Mouse (Mus musculus) MEL (cell line): ENCODE measurements at regions not wholly inside any gene's neighbourhood (a gene's known extent, or its start where the extent isn't known, plus 50 kb on each side); places are given as distances from the start of the nearest gene placed in this dataset.
"Not testable (repeated sequence)": the region's sequence is repeated elsewhere in the genome, so short reads cannot be mapped to it uniquely, and the experiment has no call there.

Source experiments
- DNase-seq: peaks from one replicate; pipeline ENCODE4 v3.0.0; 2011; ENCODE audit warnings: low read depth, low spot score
- H3K27ac ChIP-seq: 2 replicates; pipeline ENCODE4 v1.5.1; 2012; ENCODE audit warnings: low read depth, mild to moderate bottlenecking, control low read depth, low read length, moderate library complexity; ENCODE audit not compliant: control insufficient read depth
- H3K27me3 ChIP-seq, 2 experiments: fragments of 150-350 bp in 1 of 2; sonication (generic) in 1 of 2; 2 replicates each; pipeline ENCODE4 v1.6.1; 2012; ENCODE audit warnings: low read length in 2 of 2, mild to moderate bottlenecking in 2 of 2, improper control_type of control experiment in 1 of 2, moderate library complexity in 1 of 2; ENCODE audit not compliant: insufficient read depth in 2 of 2, control insufficient read depth in 1 of 2
- H3K36me3 ChIP-seq, 2 experiments: 2 replicates each; pipeline ENCODE4 v1.6.1; 2012 to 2014; ENCODE audit warnings: low read length in 2 of 2, improper control_type of control experiment in 1 of 2, inconsistent platforms in 1 of 2, mild to moderate bottlenecking in 1 of 2; ENCODE audit not compliant: insufficient read depth in 2 of 2, control insufficient read depth in 1 of 2
- H3K4me1 ChIP-seq, 2 experiments: fragments of 150-350 bp in 1 of 2; sonication (generic) in 1 of 2; 2 replicates each; pipeline ENCODE4 v1.6.1; 2012; ENCODE audit warnings: low read length in 2 of 2, improper control_type of control experiment in 1 of 2, mild to moderate bottlenecking in 1 of 2; ENCODE audit not compliant: insufficient read depth in 2 of 2, control insufficient read depth in 1 of 2
- H3K4me3 ChIP-seq, 2 experiments: fragments of 150-350 bp in 1 of 2; sonication (generic) in 1 of 2; 2 replicates each; pipeline ENCODE4 v1.5.1; 2012; ENCODE audit warnings: low read depth in 2 of 2, low read length in 2 of 2, mild to moderate bottlenecking in 2 of 2, moderate library complexity in 2 of 2, control low read depth in 1 of 2, improper control_type of control experiment in 1 of 2; ENCODE audit not compliant: control insufficient read depth in 1 of 2, insufficient read depth in 1 of 2
- H3K79me2 ChIP-seq: 2 replicates; pipeline ENCODE4 v1.6.1; 2012; ENCODE audit warnings: mild to moderate bottlenecking, low read length, moderate library complexity; ENCODE audit not compliant: control insufficient read depth, poor library complexity, insufficient read depth
- H3K9ac ChIP-seq: 2 replicates; pipeline ENCODE4 v1.6.1; 2012; ENCODE audit warnings: low read depth, mild to moderate bottlenecking, control low read depth, low read length, moderate library complexity; ENCODE audit not compliant: control insufficient read depth, poor library complexity, severe bottlenecking
- H3K9me3 ChIP-seq: fragments of 150-350 bp; sonication (generic); replicated peaks from 2 replicates; pipeline ENCODE4 v1.6.1; 2012; ENCODE audit warnings: mild to moderate bottlenecking, low read length, improper control_type of control experiment, moderate library complexity; ENCODE audit not compliant: insufficient read depth
- ETS1 ChIP-seq: IDR thresholded peaks from 2 replicates; pipeline ENCODE4 v1.6.1; 2012; ENCODE audit warnings: low read depth, mild to moderate bottlenecking, inconsistent platforms, low read length, improper control_type of control experiment, moderate library complexity
- GABPA ChIP-seq: IDR thresholded peaks from 2 replicates; pipeline ENCODE4 v1.6.1; 2012; ENCODE audit warnings: low read depth, mild to moderate bottlenecking, inconsistent platforms, low read length, improper control_type of control experiment, moderate library complexity
- HCFC1 ChIP-seq: IDR thresholded peaks from 2 replicates; pipeline ENCODE4 v1.6.1; 2012; ENCODE audit warnings: low read depth, mild to moderate bottlenecking, inconsistent platforms, low read length, improper control_type of control experiment, moderate library complexity
- MAFK ChIP-seq: IDR thresholded peaks from 2 replicates; pipeline ENCODE4 v1.6.1; 2011; ENCODE audit warnings: low read depth, mild to moderate bottlenecking, low read length, improper control_type of control experiment, borderline replicate concordance
- MAZ ChIP-seq: IDR thresholded peaks from 2 replicates; pipeline ENCODE4 v1.6.1; 2012; ENCODE audit warnings: low read depth, mild to moderate bottlenecking, inconsistent platforms, low read length, improper control_type of control experiment
- MXI1 ChIP-seq: IDR thresholded peaks from 2 replicates; pipeline ENCODE4 v1.6.1; 2011; ENCODE audit warnings: mild to moderate bottlenecking, low read depth, low read length, improper control_type of control experiment
- MYB ChIP-seq: IDR thresholded peaks from 2 replicates; pipeline ENCODE4 v1.6.1; 2011; ENCODE audit warnings: mild to moderate bottlenecking, low read depth, low read length, improper control_type of control experiment
- MYC ChIP-seq: IDR thresholded peaks from 2 replicates; pipeline ENCODE4 v1.6.1; 2011; ENCODE audit warnings: low read depth, mild to moderate bottlenecking, low read length, improper control_type of control experiment, moderate library complexity
- NRF1 ChIP-seq: IDR thresholded peaks from 2 replicates; pipeline ENCODE4 v1.6.1; 2014; ENCODE audit warnings: low read depth, mild to moderate bottlenecking, inconsistent platforms, low read length, improper control_type of control experiment, moderate library complexity; ENCODE audit not compliant: poor library complexity, insufficient read depth, severe bottlenecking
- POLR2A ChIP-seq, 2 experiments: IDR thresholded peaks; 2 replicates each; pipeline ENCODE4 v1.6.1; 2011 to 2012; ENCODE audit warnings: low read length in 2 of 2, mild to moderate bottlenecking in 2 of 2, control low read depth in 1 of 2, improper control_type of control experiment in 1 of 2, low read depth in 1 of 2, moderate library complexity in 1 of 2; ENCODE audit not compliant: control insufficient read depth in 1 of 2, insufficient read depth in 1 of 2, poor library complexity in 1 of 2
- POLR2AphosphoS5 ChIP-seq: IDR thresholded peaks from 2 replicates; pipeline ENCODE4 v1.6.1; 2012; ENCODE audit warnings: low read depth, borderline replicate concordance, mild to moderate bottlenecking, inconsistent platforms, low read length, moderate library complexity, mixed read lengths
- SIN3A ChIP-seq: IDR thresholded peaks from 2 replicates; pipeline ENCODE4 v1.6.1; 2012; ENCODE audit warnings: low read length, improper control_type of control experiment, inconsistent platforms
- SMC3 ChIP-seq: IDR thresholded peaks from 2 replicates; pipeline ENCODE4 v1.6.1; 2011; ENCODE audit warnings: low read depth, low read length, improper control_type of control experiment
- TAL1 ChIP-seq: IDR thresholded peaks from 2 replicates; pipeline ENCODE4 v1.6.1; 2012; ENCODE audit warnings: mild to moderate bottlenecking, inconsistent platforms, low read length, moderate library complexity, mixed read lengths
- TBP ChIP-seq: IDR thresholded peaks from 2 replicates; pipeline ENCODE4 v1.8.0; 2011; ENCODE audit warnings: low read depth, low read length, improper control_type of control experiment

GRCm38 (mm10) chr8:8842326-8842725 is 152.0 kb upstream of the Arglu1 start:
- no peaks in the 10 kb centered on the region for H3K9me3 ChIP-seq
- no peaks in the 10 kb centered on the region for H3K79me2 ChIP-seq
- no peak overlapping the region for H3K9ac ChIP-seq
- no peak for DNase-seq
- no peak overlapping the region for H3K4me3 ChIP-seq
- TF ChIP-seq MXI1, result no peak
- TF ChIP-seq HCFC1, result no peak
- no peak overlapping the region for H3K27ac ChIP-seq
- H3K27me3 ChIP-seq, result no peaks in the 10 kb centered on the region; a peak in 1 of 4 replicates
- no peaks in the 10 kb centered on the region for H3K4me1 ChIP-seq
- no peaks in the 10 kb centered on the region for H3K36me3 ChIP-seq

DNA sequence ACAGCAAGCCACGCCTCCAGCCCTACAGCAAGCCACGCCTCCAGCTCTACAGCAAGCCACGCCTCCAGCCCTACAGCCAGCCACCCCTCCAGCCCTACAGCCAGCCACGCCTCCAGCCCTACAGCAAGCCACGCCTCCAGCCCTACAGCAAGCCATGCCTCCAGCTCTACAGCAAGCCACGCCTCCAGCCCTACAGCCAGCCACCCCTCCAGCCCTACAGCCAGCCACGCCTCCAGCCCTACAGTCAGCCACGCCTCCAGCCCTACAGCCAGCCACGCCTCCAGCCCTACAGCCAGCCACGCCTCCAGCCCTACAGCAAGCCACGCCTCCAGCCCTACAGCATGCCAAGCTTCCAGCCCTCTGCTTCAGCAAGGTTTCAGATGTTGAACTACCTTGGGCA is 145.8 kb upstream of the Arglu1 start:
- not testable (repeated sequence) for H3K9me3 ChIP-seq, H3K4me3 ChIP-seq, H3K36me3 ChIP-seq, H3K79me2 ChIP-seq, H3K27ac ChIP-seq, H3K4me1 ChIP-seq, H3K27me3 ChIP-seq, H3K9ac ChIP-seq
- DNase-seq, result peak; percentile 2

DNA sequence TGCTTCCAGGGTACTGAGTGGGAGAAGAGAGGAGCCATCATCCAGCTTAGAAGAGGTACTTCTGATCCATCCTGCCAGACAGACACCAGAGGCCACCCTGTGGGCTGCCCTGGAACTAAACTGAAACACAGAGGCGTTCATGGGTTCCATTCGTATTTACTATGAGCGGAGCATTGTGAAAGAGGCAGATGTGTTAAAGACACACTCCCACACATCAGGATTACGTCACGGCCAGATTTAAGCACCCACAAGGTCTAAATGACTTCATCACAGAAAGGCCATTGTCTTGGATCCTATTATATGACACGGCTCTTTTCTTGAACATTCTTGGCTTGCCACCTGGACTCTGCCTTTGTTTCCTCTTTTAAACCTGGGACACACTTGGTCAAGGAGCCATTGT is 141.0 kb upstream of the Arglu1 start:
- H3K4me1 ChIP-seq, result no peaks in the 10 kb centered on the region
- H3K27ac ChIP-seq, result no peak overlapping the region
- no peak for DNase-seq
- no peak overlapping the region for H3K9ac ChIP-seq
- no peaks in the 10 kb centered on the region for H3K27me3 ChIP-seq
- no peaks in the 10 kb centered on the region for H3K9me3 ChIP-seq
- H3K4me3 ChIP-seq, result no peak overlapping the region
- TF ChIP-seq HCFC1 (no peak), POLR2A (IDR thresholded peaks at IDR 0.05; ENCODE audit: control insufficient read depth in 1 of 2, insufficient read depth in 1 of 2, low read depth in 1 of 2, low read length in 2 of 2, poor library complexity in 1 of 2) (no peak), SMC3 (no peak), TAL1 (no peak), MAFK (no peak), MYC (no peak), MAZ (no peak), ETS1 (no peak), TBP (no peak), GABPA (no peak), POLR2AphosphoS5 (no peak), SIN3A (no peak), MYB (no peak), NRF1 (no peak)
- no peaks in the 10 kb centered on the region for H3K36me3 ChIP-seq
- no peaks in the 10 kb centered on the region for H3K79me2 ChIP-seq
